Mouse (Mus musculus): ENCODE measurements at regions not wholly inside any gene's neighbourhood (a gene's known extent, or its start where the extent isn't known, plus 50 kb on each side); places are given as distances from the start of the nearest gene placed in this dataset.

- Histone ChIP-seq H3K4me3 (no peak overlapping the region), H3K27ac (peak overlapping the region; percentile 19; the same call in 1 of the 2 replicates)
- TF ChIP-seq CTCF (IDR thresholded peaks at IDR 0.05), result no peak; the same call in 1 of the 2 replicates
- intact Hi-C loops (cut with DNase I), result no loop called here
- no peak for DNase-seq (ENCODE audit: extremely low spot score in 1 of 2, low spot score in 2 of 2)
These were observed 104.2 kb downstream of the Zfp36l2 start for GRCm38 (mm10) chr17:84083307-84084263.

- no peak for DNase-seq (ENCODE audit: extremely low spot score in 1 of 2, low spot score in 2 of 2)
- intact Hi-C loops (cut with DNase I), result loop anchor here (1.0 kb wide), 1 partner anchor 14 kb away; no protein-coding TSS in a partner anchor
- peak overlapping the region; percentile 67 for H3K27ac ChIP-seq
- no peak overlapping the region for H3K4me3 ChIP-seq
- no peak for TF ChIP-seq CTCF (IDR thresholded peaks at IDR 0.05)
These were observed 105.2 kb downstream of the Zfp36l2 start for GRCm38 (mm10) chr17:84082571-84082970.

- DNase-seq (ENCODE audit: extremely low spot score in 1 of 2, low spot score in 2 of 2), result peak; percentile 26 to 71
- H3K27ac ChIP-seq, result peak overlapping the region; percentile 69; the same call in 1 of the 2 replicates
- TF ChIP-seq CTCF (IDR thresholded peaks at IDR 0.05), result no peak
- H3K4me3 ChIP-seq, result no peak overlapping the region
- intact Hi-C loops (cut with DNase I), result loop anchor here (1.0 kb wide), 1 partner anchor 14 kb away; no protein-coding TSS in a partner anchor
These were observed 105.9 kb downstream of the Zfp36l2 start for GRCm38 (mm10) chr17:84081751-84082352.

- intact Hi-C loops (cut with DNase I), result no loop called here
- Histone ChIP-seq H3K27ac (no peak overlapping the region), H3K4me3 (no peak overlapping the region)
- DNase-seq (ENCODE audit: extremely low spot score in 1 of 2, low spot score in 2 of 2), result no peak
- TF ChIP-seq CTCF (IDR thresholded peaks at IDR 0.05), result no peak
These were observed 112.4 kb downstream of the Zfp36l2 start for GRCm38 (mm10) chr17:84075081-84075938.

- H3K27ac ChIP-seq, result no peak overlapping the region; the same call in 1 of the 2 replicates
These were observed 113.6 kb downstream of the Zfp36l2 start for GRCm38 (mm10) chr17:84074000-84074782.

GRCm38 (mm10) chr17:84072426-84073030 lies 115.2 kb downstream of the Zfp36l2 start:
- no peak for TF ChIP-seq CTCF (IDR thresholded peaks at IDR 0.05)
- Histone ChIP-seq H3K27ac (peak overlapping the region; percentile 56), H3K4me3 (no peak overlapping the region)
- intact Hi-C loops (cut with DNase I), result no loop called here
- no peak for DNase-seq (ENCODE audit: extremely low spot score in 1 of 2, low spot score in 2 of 2)

More at GRCm38 (mm10) chr17:84074000-84074782, 113.6 kb downstream of the Zfp36l2 start:
- TF ChIP-seq CTCF (IDR thresholded peaks at IDR 0.05), result no peak
- no peak for DNase-seq (ENCODE audit: extremely low spot score in 1 of 2, low spot score in 2 of 2)
- intact Hi-C loops (cut with DNase I), result no loop called here
- H3K4me3 ChIP-seq, result no peak overlapping the region

- intact Hi-C loops (cut with DNase I), result no loop called here
These were observed 115.9 kb downstream of the Zfp36l2 start for GRCm38 (mm10) chr17:84071855-84072254.

GRCm38 (mm10) chr17:84070596-84070995 lies 117.2 kb downstream of the Zfp36l2 start:
- no peak for DNase-seq (ENCODE audit: extremely low spot score in 1 of 2, low spot score in 2 of 2)
- intact Hi-C loops (cut with DNase I), result no loop called here
- TF ChIP-seq CTCF (IDR thresholded peaks at IDR 0.05), result no peak
- Histone ChIP-seq H3K27ac (no peak overlapping the region), H3K4me3 (no peak overlapping the region)

More at GRCm38 (mm10) chr17:84071855-84072254, 115.9 kb downstream of the Zfp36l2 start:
- Histone ChIP-seq H3K27ac (no peak overlapping the region; the same call in 1 of the 2 replicates), H3K4me3 (no peak overlapping the region)
- no peak for DNase-seq (ENCODE audit: extremely low spot score in 1 of 2, low spot score in 2 of 2)
- TF ChIP-seq CTCF (IDR thresholded peaks at IDR 0.05), result no peak

- intact Hi-C loops (cut with DNase I), result no loop called here
- no peak for TF ChIP-seq CTCF (IDR thresholded peaks at IDR 0.05)
- Histone ChIP-seq H3K4me3 (no peak overlapping the region), H3K27ac (no peak overlapping the region)
- DNase-seq (ENCODE audit: extremely low spot score in 1 of 2, low spot score in 2 of 2), result no peak
These were observed 120.6 kb downstream of the Zfp36l2 start for GRCm38 (mm10) chr17:84067102-84067501.

- no peak overlapping the region for H3K27ac ChIP-seq
- intact Hi-C loops (cut with DNase I), result no loop called here
- H3K4me3 ChIP-seq, result no peak overlapping the region
- TF ChIP-seq CTCF (IDR thresholded peaks at IDR 0.05), result no peak
- no peak for DNase-seq (ENCODE audit: extremely low spot score in 1 of 2, low spot score in 2 of 2)
These were observed 124.0 kb downstream of the Zfp36l2 start for GRCm38 (mm10) chr17:84063791-84064190.

All from left cerebral cortex, adult 2 months (tissue).